8 mouse cellular contexts compared by ENCODE assay signal in the genomic region with DNA sequence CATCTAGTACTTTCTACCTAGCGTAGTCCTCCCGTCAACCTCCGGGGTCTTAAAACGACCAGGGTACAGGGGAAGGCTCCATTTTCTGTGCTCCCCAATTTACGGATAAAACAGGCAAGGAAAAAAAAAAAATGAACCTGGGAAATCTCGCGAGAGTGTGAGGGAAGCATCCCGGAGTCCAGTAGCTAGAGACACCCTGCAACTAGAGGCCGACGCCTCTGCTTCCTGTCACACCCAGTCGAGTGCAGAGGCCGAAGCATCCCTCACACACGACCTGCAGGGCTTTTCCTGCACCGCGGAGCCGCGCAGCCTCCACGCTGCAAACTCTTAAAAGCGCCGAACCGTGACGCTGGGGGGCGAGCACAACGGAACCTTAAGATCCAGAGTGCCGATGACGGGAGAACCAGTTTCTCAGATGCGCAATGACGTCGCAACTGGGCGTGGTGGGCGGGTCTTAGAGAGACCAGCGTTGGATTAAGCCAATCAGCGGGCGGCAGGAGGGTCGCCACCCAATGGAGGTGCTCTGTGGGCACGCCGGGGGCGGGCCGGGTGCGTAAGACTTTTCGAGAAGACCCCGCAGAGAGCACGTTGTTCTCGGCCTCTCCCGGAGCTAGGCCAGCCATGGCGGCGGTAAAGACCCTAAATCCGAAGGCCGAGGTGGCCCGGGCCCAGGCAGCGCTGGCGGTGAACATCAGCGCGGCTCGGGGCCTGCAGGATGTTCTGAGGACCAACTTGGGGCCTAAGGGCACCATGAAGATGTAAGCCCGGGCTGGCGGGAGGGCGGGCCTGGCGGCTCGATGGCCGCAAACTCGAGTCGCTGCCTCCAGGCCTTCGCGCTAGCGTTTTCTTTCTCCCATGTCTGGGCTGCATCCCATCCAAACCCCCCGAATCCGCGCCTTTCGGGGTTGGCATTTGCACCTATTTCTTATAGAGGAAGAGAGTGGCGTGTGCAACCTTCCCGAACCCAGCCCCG. TPM values are rescaled to one million over a fixed set of nuclear protein-coding genes. Genes with fewer than 3 reads are reported as not detected.
DNase-seq lines count a peak whose midpoint lies in the region; ATAC-seq and TF ChIP-seq lines count a peak whose summit lies in the region.

Psph (minus strand) TSS at position 632 of the 973 bp plus-strand sequence.

- no peak for TF ChIP-seq CTCF in CH12.LX (conservative IDR thresholded peaks at IDR 0.05 in 1 of 2, IDR thresholded peaks at IDR 0.05 in 1 of 2; ENCODE audit: low read depth in 2 of 2, low read length in 2 of 2)

- peak; percentile 99 for DNase-seq in CH12.LX (ENCODE audit: extremely low read depth)
- DNase-seq in c-Kit-positive CD71-positive TER-119-negative erythroid progenitor cells, embryonic 14.5 days (ENCODE audit: low read depth) = peak; percentile 99
- DNase-seq in forebrain, embryonic 11.5 days (ENCODE audit: low spot score) = peak; percentile 99
- peak; percentile 97 to 98 for DNase-seq in kidney, postnatal 36 days
- peak; percentile 98 for DNase-seq in telencephalon, adult 2 months (ENCODE audit: low read depth, low spot score)

- TF ChIP-seq RAD21 in CH12.LX (IDR thresholded peaks at IDR 0.05; ENCODE audit: low read depth, low read length) = no peak

- H3K27ac ChIP-seq in CH12.LX (ENCODE audit: insufficient read depth, low read depth) = peak within 1 kb of the TSS; percentile 98
- peak within 1 kb of the TSS; percentile 98 for H3K27ac ChIP-seq in forebrain, embryonic 11.5 days (ENCODE audit: low read depth, low read length)
- H3K27ac ChIP-seq in heart, embryonic 16.5 days (ENCODE audit: low read length) = peak within 1 kb of the TSS; percentile 90
- peak within 1 kb of the TSS; percentile 99 for H3K27ac ChIP-seq in liver, embryonic 15.5 days (replicated peaks)
- H3K27ac ChIP-seq in neural tube, embryonic 12.5 days = peak within 1 kb of the TSS; percentile 93

- H3K4me2 ChIP-seq in CH12.LX (ENCODE audit: insufficient read depth, low read depth, poor library complexity, severe bottlenecking) = peak within 1 kb of the TSS; percentile 97
- peak within 1 kb of the TSS; percentile 87 for H3K4me2 ChIP-seq in forebrain, embryonic 11.5 days (ENCODE audit: low read depth, low read length, severe bottlenecking)
- H3K4me2 ChIP-seq in heart, embryonic 16.5 days (ENCODE audit: low read depth, low read length) = peak within 1 kb of the TSS; percentile 94
- H3K4me2 ChIP-seq in liver, embryonic 15.5 days = peak within 1 kb of the TSS; percentile 73
- H3K4me2 ChIP-seq in neural tube, embryonic 12.5 days (replicated peaks) = peak within 1 kb of the TSS; percentile 79

- no peaks in the 10 kb centered on the region for H3K27me3 ChIP-seq in CH12.LX (replicated peaks)
- no peaks in the 10 kb centered on the region for H3K27me3 ChIP-seq in forebrain, embryonic 11.5 days (ENCODE audit: control insufficient read depth, insufficient read depth, low read length)
- no peaks in the 10 kb centered on the region for H3K27me3 ChIP-seq in heart, embryonic 16.5 days (ENCODE audit: control insufficient read depth, insufficient read depth, low read length)
- no peaks in the 10 kb centered on the region for H3K27me3 ChIP-seq in liver, embryonic 15.5 days
- H3K27me3 ChIP-seq in neural tube, embryonic 12.5 days (replicated peaks) = no peaks in the 10 kb centered on the region

- under 1% methylated on average over 73 of the region's 73 CpGs for WGBS in forebrain, embryonic 11.5 days
- under 1% methylated on average over 73 of the region's 73 CpGs for WGBS in heart, embryonic 16.5 days
- WGBS in liver, embryonic 15.5 days (ENCODE audit: insufficient replicate concordance) = under 1% methylated on average over 73 of the region's 73 CpGs
- under 1% methylated on average over 73 of the region's 73 CpGs for WGBS in neural tube, embryonic 12.5 days

- TF ChIP-seq POLR2A in CH12.LX (IDR thresholded peaks at IDR 0.05; ENCODE audit: low read depth, low read length) = peak; percentile 85

- no peak for TF ChIP-seq EP300 in CH12.LX (IDR thresholded peaks at IDR 0.05; ENCODE audit: low read length)

- dilution Hi-C loops in CH12.LX (cut with MboI; ENCODE audit: extremely low pct_ligation_motif_present, extremely low pct_unique_long_range_greater_than_20kb, low sequenced_read_pairs) = no loop called here

- peaks cover 44% of the 10 kb centered on the region for H3K79me2 ChIP-seq in CH12.LX (replicated peaks; ENCODE audit: control insufficient read depth, extremely low read depth, insufficient read depth, poor library complexity, severe bottlenecking)

- peak within 1 kb of the TSS; percentile 88 to 95 (median 90) for H3K4me3 ChIP-seq in CH12.LX (replicated peaks in 1 of 3; ENCODE audit: low read depth in 2 of 3, low read length in 2 of 3, poor library complexity in 1 of 3)
- peak within 1 kb of the TSS; percentile 92 for H3K4me3 ChIP-seq in forebrain, embryonic 11.5 days (ENCODE audit: low read depth, low read length)
- peak within 1 kb of the TSS; percentile 98 for H3K4me3 ChIP-seq in heart, embryonic 16.5 days (ENCODE audit: low read length)
- H3K4me3 ChIP-seq in liver, embryonic 15.5 days (replicated peaks) = peak within 1 kb of the TSS; percentile 88
- H3K4me3 ChIP-seq in neural tube, embryonic 12.5 days = peak within 1 kb of the TSS; percentile 94

- in situ Hi-C loops in CH12.LX (cut with MboI; ENCODE audit: low pct_ligation_motif_present, low pct_unique_long_range_greater_than_20kb, low sequenced_read_pairs) = no loop called here

- peak within 1 kb of the TSS; percentile 98 for H3K9ac ChIP-seq in CH12.LX (ENCODE audit: insufficient read depth, low read depth)
- H3K9ac ChIP-seq in forebrain, embryonic 11.5 days (ENCODE audit: low read length) = peak within 1 kb of the TSS; percentile 94
- peak within 1 kb of the TSS; percentile 99 for H3K9ac ChIP-seq in heart, embryonic 16.5 days (ENCODE audit: low read length)
- peak within 1 kb of the TSS; percentile 84 for H3K9ac ChIP-seq in liver, embryonic 15.5 days
- peak within 1 kb of the TSS; percentile 94 for H3K9ac ChIP-seq in neural tube, embryonic 12.5 days

- H3K36me3 ChIP-seq in CH12.LX (replicated peaks in 1 of 2; ENCODE audit: control insufficient read depth in 1 of 2, insufficient read depth in 1 of 2, low read length in 1 of 2) = peaks cover 29 to 35% of the 10 kb centered on the region in 2 experiments
- H3K36me3 ChIP-seq in forebrain, embryonic 11.5 days (ENCODE audit: control insufficient read depth, insufficient read depth, low read length) = peaks cover 15% of the 10 kb centered on the region; the same call in 1 of the 2 replicates
- H3K36me3 ChIP-seq in heart, embryonic 16.5 days (ENCODE audit: control insufficient read depth, insufficient read depth) = peaks cover 29% of the 10 kb centered on the region
- H3K36me3 ChIP-seq in liver, embryonic 15.5 days (replicated peaks) = peaks cover 32% of the 10 kb centered on the region
- peaks cover 30% of the 10 kb centered on the region for H3K36me3 ChIP-seq in neural tube, embryonic 12.5 days

- H3K9me3 ChIP-seq in CH12.LX (replicated peaks; ENCODE audit: low read length) = no peaks in the 10 kb centered on the region
- no peaks in the 10 kb centered on the region for H3K9me3 ChIP-seq in forebrain, embryonic 11.5 days (ENCODE audit: control insufficient read depth, low read length)
- H3K9me3 ChIP-seq in heart, embryonic 16.5 days (replicated peaks; ENCODE audit: control insufficient read depth, low read length) = no peaks in the 10 kb centered on the region
- H3K9me3 ChIP-seq in liver, embryonic 15.5 days (replicated peaks) = no peaks in the 10 kb centered on the region
- no peaks in the 10 kb centered on the region for H3K9me3 ChIP-seq in neural tube, embryonic 12.5 days

- peaks cover 7 to 41% of the 10 kb centered on the region in 2 experiments for H3K4me1 ChIP-seq in CH12.LX (ENCODE audit: control insufficient read depth in 1 of 2, insufficient read depth in 2 of 2)
- peaks cover 4% of the 10 kb centered on the region; the same call in 1 of the 2 replicates for H3K4me1 ChIP-seq in forebrain, embryonic 11.5 days (replicated peaks; ENCODE audit: control insufficient read depth, insufficient read depth, low read length)
- peaks cover 9% of the 10 kb centered on the region for H3K4me1 ChIP-seq in heart, embryonic 16.5 days (ENCODE audit: control insufficient read depth, insufficient read depth, low read length)
- peaks cover 41% of the 10 kb centered on the region for H3K4me1 ChIP-seq in liver, embryonic 15.5 days (replicated peaks)
- peaks cover 17% of the 10 kb centered on the region for H3K4me1 ChIP-seq in neural tube, embryonic 12.5 days

- ATAC-seq in forebrain, embryonic 11.5 days (replicated peaks; ENCODE audit: low FRiP score) = peak; percentile 99
- ATAC-seq in heart, embryonic 16.5 days (replicated peaks; ENCODE audit: extremely low read depth, insufficient read depth, low FRiP score) = peak; percentile 99
- ATAC-seq in liver, embryonic 15.5 days (ENCODE audit: insufficient read depth) = peak; percentile 98
- peak; percentile 100 for ATAC-seq in neural tube, embryonic 12.5 days (ENCODE audit: low FRiP score, low read depth)

TF ChIP-seq in CH12.LX, 34 proteins besides CTCF, POLR2A, EP300 and RAD21 (continues in another document):
- peak; percentile 95 for TF ChIP-seq SIN3A (IDR thresholded peaks at IDR 0.05; ENCODE audit: low read length)
- TF ChIP-seq TBP (conservative IDR thresholded peaks at IDR 0.05; ENCODE audit: low read depth, low read length) = 0 out of 2 replicates have a peak, but pooled peaks have one; percentile 66
- peak; percentile 85 for TF ChIP-seq NELFE (IDR thresholded peaks at IDR 0.05; ENCODE audit: low read depth, low read length)
- TF ChIP-seq GABPA (IDR thresholded peaks at IDR 0.05; ENCODE audit: insufficient replicate concordance, low read depth, low read length) = no peak; the same call in 1 of the 2 replicates
- TF ChIP-seq MYC (IDR thresholded peaks at IDR 0.05; ENCODE audit: low read depth, low read length) = peak; percentile 96
- TF ChIP-seq PAX5 (IDR thresholded peaks at IDR 0.05; ENCODE audit: low read length) = peak; percentile 67; the same call in 1 of the 2 replicates
- peak; percentile 77; the same call in 1 of the 2 replicates for TF ChIP-seq MXI1 (IDR thresholded peaks at IDR 0.05; ENCODE audit: low read depth, low read length)
- no peak for TF ChIP-seq JUN (IDR thresholded peaks at IDR 0.05; ENCODE audit: insufficient read depth, low read depth, low read length)
- TF ChIP-seq ZMIZ1 (IDR thresholded peaks at IDR 0.05; ENCODE audit: low read depth, low read length) = peak; percentile 68
- no peak for TF ChIP-seq RCOR1 (conservative IDR thresholded peaks at IDR 0.05; ENCODE audit: low read depth, low read length)
- peak; percentile 81 for TF ChIP-seq ELF1 (IDR thresholded peaks at IDR 0.05; ENCODE audit: low read depth, low read length)

RNA-seq across cellular contexts. Expression of gene Psph, which starts in this region (rescaled TPM):
- total RNA-seq in CH12.LX (2012; rRNA removed) (145 and 232 TPM in 2 replicates), CH12.LX (2014; rRNA removed) (199 and 252 TPM in 2 replicates)
- 128 and 139 TPM in 2 replicates for polyA plus RNA-seq in CH12.LX (2012; ENCODE audit: insufficient read length, low read depth)
- 45.2 and 46.4 TPM in 2 replicates for polyA plus RNA-seq in forebrain, embryonic 11.5 days (2014; fragmentation: Nextera tagmentation; extraction: Ambion mirVana)
- polyA plus RNA-seq in heart, embryonic 16.5 days (2015; fragmentation: Nextera tagmentation; extraction: Ambion mirVana) = 27.7 and 33.4 TPM in 2 replicates
- polyA plus RNA-seq in liver, embryonic 15.5 days (2015; fragmentation: Nextera tagmentation; extraction: Ambion mirVana) = 84.1 and 86.5 TPM in 2 replicates
- 32.4 and 35.3 TPM in 2 replicates for polyA plus RNA-seq in neural tube, embryonic 12.5 days (2016; fragmentation: Nextera tagmentation; extraction: Ambion mirVana)

Comparison
In these comparisons a context has a peak if more than half of its experiments do, and no peak if none do; other contexts are left out.
1. Peak in every context shown above with its lines: DNase-seq, ATAC-seq, H3K4me3 ChIP-seq and H3K27ac ChIP-seq.